Mouse (Mus musculus): ENCODE results near the gene Cd274. TPM values are rescaled to one million over a fixed set of nuclear protein-coding genes. Genes with fewer than 3 reads are reported as not detected.

The Cd274 gene
- total RNA-seq, 2 experiments from 2014 or later: 1.00 to 1.2 TPM

GRCm38 (mm10) chr19:29430953-29431352 lies 63.7 kb downstream of the Cd274 start:
- TF ChIP-seq CTCF (conservative IDR thresholded peaks at IDR 0.05): no peak
- Histone ChIP-seq H3K4me3 (no peak overlapping the region), H3K27ac (no peak overlapping the region)
- no peak for DNase-seq (ENCODE audit: low spot score in 2 of 2)

DNA sequence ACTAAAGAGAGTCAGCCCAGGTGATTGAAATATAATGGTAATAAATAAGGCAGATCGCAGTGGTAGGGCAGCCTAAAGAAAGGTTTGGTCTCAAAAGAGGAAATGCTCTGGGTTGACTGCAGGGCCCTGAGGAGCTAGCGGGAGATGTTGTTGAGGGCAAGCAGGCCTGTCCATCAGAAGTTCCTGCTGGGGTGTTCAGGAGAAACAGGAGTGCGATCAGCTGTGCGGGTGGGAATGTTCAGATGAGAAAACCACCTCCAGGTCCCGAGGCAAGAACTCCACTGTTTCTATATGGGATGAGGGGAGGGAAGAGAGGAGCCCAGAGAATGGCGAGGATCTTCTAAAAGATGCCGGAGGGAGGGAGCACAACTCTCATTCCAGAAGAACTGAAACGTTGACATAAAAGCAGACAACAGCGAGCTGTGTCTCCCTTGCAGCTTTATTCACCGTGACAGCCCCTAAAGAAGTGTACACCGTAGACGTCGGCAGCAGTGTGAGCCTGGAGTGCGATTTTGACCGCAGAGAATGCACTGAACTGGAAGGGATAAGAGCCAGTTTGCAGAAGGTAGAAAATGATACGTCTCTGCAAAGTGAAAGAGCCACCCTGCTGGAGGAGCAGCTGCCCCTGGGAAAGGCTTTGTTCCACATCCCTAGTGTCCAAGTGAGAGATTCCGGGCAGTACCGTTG lies 69.7 kb downstream of the Cd274 start:
- no peak for TF ChIP-seq CTCF (conservative IDR thresholded peaks at IDR 0.05)
- Histone ChIP-seq H3K27ac (no peak overlapping the region), H3K4me3 (no peak overlapping the region)
- no peak for DNase-seq (ENCODE audit: low spot score in 2 of 2)

Other genes with a start within 250 kb of the Cd274 start
- gene Jak2, start 115.6 kb upstream of the Cd274 start, total RNA-seq (2021): 10 to 100 TPM; 27.1 to 28.1 TPM
- gene Insl6, start 42.1 kb upstream of the Cd274 start, total RNA-seq (2021): 1 to 10 TPM in 1 of 2 experiments, under 1 TPM in 1; 0.74 to 1.3 TPM
- 1 to 10 TPM; 2.2 to 4.1 TPM for gene Rln1, start 32.8 kb upstream of the Cd274 start, total RNA-seq (2021)
- 10 to 100 TPM; 26.4 to 27.6 TPM for gene Plgrkt, start 65 bp upstream of the Cd274 start, total RNA-seq (2021)
- gene Pdcd1lg2, start 43.5 kb downstream of the Cd274 start, total RNA-seq (2021): not detected
- 10 to 100 TPM; 38.7 to 47.3 TPM for gene Ric1, start 154.8 kb downstream of the Cd274 start, total RNA-seq (2021)